18 mouse cellular contexts compared by ENCODE assay signal in genomic region chr16:45334891-45335290, GRCm38 (mm10).
"Had no signal": no experiment of that assay in that cellular context is flagged by ENCODE, and none has a peak within 500 bp of the region (broad histone marks: within the 10 kb centered on the region; RNA-seq: fewer than 3 reads in every experiment).

No protein-coding gene starts in this region.

- H3K4me3 ChIP-seq: layer of hippocampus, adult 2 months; left cerebral cortex, adult 2 months; liver, embryonic 13.5 days; midbrain, embryonic 12.5 days; neural tube, embryonic 13.5 days; stomach, embryonic 15.5 days had no signal

- H3K27ac ChIP-seq: kidney, postnatal 0 days; layer of hippocampus, adult 2 months; left cerebral cortex, adult 2 months; liver, embryonic 13.5 days; midbrain, embryonic 12.5 days; neural tube, embryonic 13.5 days; stomach, embryonic 15.5 days had no signal

- H3K36me3 ChIP-seq: liver, embryonic 13.5 days; midbrain, embryonic 12.5 days; neural tube, embryonic 13.5 days; stomach, embryonic 15.5 days had no signal

- H3K4me2 ChIP-seq: liver, embryonic 13.5 days; midbrain, embryonic 12.5 days; neural tube, embryonic 13.5 days; stomach, embryonic 15.5 days had no signal

- H3K9me3 ChIP-seq: liver, embryonic 13.5 days; midbrain, embryonic 12.5 days; neural tube, embryonic 13.5 days; stomach, embryonic 15.5 days had no signal

- H3K27me3 ChIP-seq: liver, embryonic 13.5 days; midbrain, embryonic 12.5 days; neural tube, embryonic 13.5 days; stomach, embryonic 15.5 days had no signal

- H3K9ac ChIP-seq: liver, embryonic 13.5 days; midbrain, embryonic 12.5 days; neural tube, embryonic 13.5 days; stomach, embryonic 15.5 days had no signal

- H3K4me1 ChIP-seq: liver, embryonic 13.5 days; midbrain, embryonic 12.5 days; neural tube, embryonic 13.5 days; stomach, embryonic 15.5 days had no signal

- DNase-seq: kidney, adult 2 months; kidney, postnatal 25 days; layer of hippocampus, adult 9-11 months; layer of hippocampus, postnatal 36 days; liver, embryonic 13.5 days; lung, adult 2 months; lung, postnatal 14 days; lung, postnatal 4 days; retina, postnatal 1 day; right cerebral cortex, postnatal 25 days; spleen, adult 18-20 months had no signal

- ATAC-seq: intestine, postnatal 0 days had no signal
